Mouse (Mus musculus) cortical plate, adult 2 months (tissue): ENCODE data around the gene Gm4707.

Experiments used
- CTCF ChIP-seq: fragments of 200-500 bp; IDR thresholded peaks from 2 replicates; pipeline ENCODE4 v1.5.1; 2011; ENCODE audit warnings: mild to moderate bottlenecking, control low read depth, low read length; ENCODE audit not compliant: insufficient read depth; ENCODE audit errors: extremely low read depth
- POLR2A ChIP-seq: fragments of 200-500 bp; IDR thresholded peaks from 2 replicates; pipeline ENCODE4 v1.6.1; 2011; ENCODE audit warnings: mild to moderate bottlenecking, low read length, control low read depth; ENCODE audit not compliant: insufficient read depth; ENCODE audit errors: extremely low read depth

- TF ChIP-seq POLR2A (no peak), CTCF (no peak)
These were observed 25.0 kb upstream of the Gm4707 start for GRCm38 (mm10) chr17:71484711-71485110.
